Mouse (Mus musculus) testis, adult 2 months (tissue): ENCODE data around the gene Zbtb39. TPM values are rescaled to one million over a fixed set of nuclear protein-coding genes. Genes with fewer than 3 reads are reported as not detected.
"Not testable (repeated sequence)": the region's sequence is repeated elsewhere in the genome, so short reads cannot be mapped to it uniquely, and the experiment has no call there.

ENCODE experiments used
- H3K27ac ChIP-seq: fragments of 200-500 bp; 2 replicates; pipeline ENCODE4 v1.5.1; 2012; ENCODE audit warnings: low read depth, low read length; ENCODE audit not compliant: control insufficient read depth, insufficient read depth
- H3K27me3 ChIP-seq: fragments of 200-500 bp; 2 replicates; pipeline ENCODE4 v1.6.1; 2012; ENCODE audit warnings: mild to moderate bottlenecking, low read length, moderate library complexity; ENCODE audit not compliant: control insufficient read depth, insufficient read depth
- H3K36me3 ChIP-seq: fragments of 200-500 bp; 2 replicates; pipeline ENCODE4 v1.6.1; 2012; ENCODE audit warnings: mild to moderate bottlenecking, low read length; ENCODE audit not compliant: control insufficient read depth, insufficient read depth
- H3K4me1 ChIP-seq: fragments of 200-500 bp; 2 replicates; pipeline ENCODE4 v1.6.1; 2012; ENCODE audit warnings: low read length; ENCODE audit not compliant: control insufficient read depth, insufficient read depth
- H3K4me3 ChIP-seq: fragments of 200-500 bp; 2 replicates; pipeline ENCODE4 v1.5.1; 2012; ENCODE audit warnings: low read depth, mild to moderate bottlenecking, low read length, moderate library complexity, mixed read lengths; ENCODE audit not compliant: control insufficient read depth
- CTCF ChIP-seq: fragments of 200-500 bp; IDR thresholded peaks from 2 replicates; pipeline ENCODE4 v1.5.1; 2012; ENCODE audit warnings: low read depth, mild to moderate bottlenecking, inconsistent platforms, low read length, moderate library complexity; ENCODE audit not compliant: control insufficient read depth, insufficient read depth, insufficient replicate concordance
- POLR2A ChIP-seq: fragments of 200-500 bp; IDR thresholded peaks from 2 replicates; pipeline ENCODE4 v1.6.1; 2012; ENCODE audit warnings: low read depth, mild to moderate bottlenecking, inconsistent platforms, low read length, moderate library complexity; ENCODE audit not compliant: control insufficient read depth
- polyA plus RNA-seq: library from polyadenylated mRNA; depleted of rRNA; stranded (reverse); fragments of >200 nt; gene quantifications from 2 replicates; pipeline ENCODE4 v1.2.3, GENCODE M21; 2012

Zbtb39 gene
- polyA plus RNA-seq, 1 experiment, result 4.4 TPM

DNA sequence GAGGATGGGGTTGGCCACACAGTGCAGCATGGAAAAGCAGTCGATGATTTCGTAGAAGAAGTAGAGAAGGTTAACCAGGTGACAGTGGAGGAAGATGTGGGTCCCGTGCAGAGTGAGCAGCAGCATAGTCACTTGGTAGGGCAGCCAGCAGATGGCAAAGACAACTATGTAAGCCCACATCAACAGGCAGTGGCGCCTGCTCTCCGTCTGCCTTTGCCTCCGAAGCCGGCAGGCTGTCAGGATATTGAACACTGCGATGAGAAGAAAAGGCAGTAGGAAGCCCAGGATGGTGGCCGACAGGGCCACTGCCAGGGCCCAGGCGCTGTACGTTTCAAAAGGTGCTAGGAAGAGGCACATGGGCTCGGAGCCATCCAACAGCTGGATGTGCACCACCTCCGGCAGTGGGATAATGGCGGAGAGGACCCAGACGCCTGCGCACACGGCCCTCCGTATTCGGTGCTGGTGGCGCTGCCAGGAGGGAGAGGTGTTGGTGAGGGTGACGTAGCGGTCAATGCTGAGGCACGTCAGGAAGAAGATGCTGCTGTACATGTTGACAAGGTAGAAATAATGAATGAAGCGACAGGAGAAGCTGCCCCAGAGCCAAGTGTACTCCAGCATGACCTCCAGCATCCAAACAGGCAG is 10.9 kb downstream of the Zbtb39 start:
- Histone ChIP-seq H3K27ac (peak overlapping the region; percentile 12), H3K4me1 (peaks cover 14% of the 10 kb centered on the region), H3K36me3 (no peaks in the 10 kb centered on the region), H3K4me3 (peak overlapping the region; percentile 22), H3K27me3 (no peaks in the 10 kb centered on the region)
- TF ChIP-seq POLR2A, result no peak
- TF ChIP-seq CTCF, result no peak

DNA sequence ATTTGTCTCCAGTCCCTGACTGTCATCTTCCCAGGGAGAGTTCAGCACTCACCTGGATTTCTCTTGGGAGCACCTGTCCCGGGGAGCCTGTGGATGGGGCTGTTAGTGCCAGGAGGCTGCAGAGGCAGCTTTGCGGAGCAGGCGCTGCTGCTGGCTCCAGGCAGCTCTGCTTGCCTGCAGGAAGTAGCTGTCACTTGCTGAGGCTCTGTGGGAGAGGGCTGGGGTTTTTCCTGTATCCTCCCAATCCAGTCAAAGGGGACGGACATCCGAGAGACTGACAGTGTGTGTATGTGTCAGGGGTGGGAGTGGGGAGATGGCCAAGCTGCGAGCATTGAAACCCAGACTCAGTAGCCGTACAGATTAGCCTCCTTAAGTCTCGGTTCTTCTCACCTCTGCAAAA is 12.2 kb downstream of the Zbtb39 start, which contains the start of gene Gpr182:
Gpr182 (minus strand) TSS at position 185 of the 400 bp plus-strand sequence.
- Histone ChIP-seq H3K36me3 (no peaks in the 10 kb centered on the region), H3K27ac (no peak within 1 kb of the TSS), H3K4me1 (peaks cover 22% of the 10 kb centered on the region), H3K4me3 (peak within 1 kb of the TSS; percentile 2; the same call in 1 of the 2 replicates), H3K27me3 (no peaks in the 10 kb centered on the region)
- TF ChIP-seq POLR2A, result no peak
- no peak for TF ChIP-seq CTCF

DNA sequence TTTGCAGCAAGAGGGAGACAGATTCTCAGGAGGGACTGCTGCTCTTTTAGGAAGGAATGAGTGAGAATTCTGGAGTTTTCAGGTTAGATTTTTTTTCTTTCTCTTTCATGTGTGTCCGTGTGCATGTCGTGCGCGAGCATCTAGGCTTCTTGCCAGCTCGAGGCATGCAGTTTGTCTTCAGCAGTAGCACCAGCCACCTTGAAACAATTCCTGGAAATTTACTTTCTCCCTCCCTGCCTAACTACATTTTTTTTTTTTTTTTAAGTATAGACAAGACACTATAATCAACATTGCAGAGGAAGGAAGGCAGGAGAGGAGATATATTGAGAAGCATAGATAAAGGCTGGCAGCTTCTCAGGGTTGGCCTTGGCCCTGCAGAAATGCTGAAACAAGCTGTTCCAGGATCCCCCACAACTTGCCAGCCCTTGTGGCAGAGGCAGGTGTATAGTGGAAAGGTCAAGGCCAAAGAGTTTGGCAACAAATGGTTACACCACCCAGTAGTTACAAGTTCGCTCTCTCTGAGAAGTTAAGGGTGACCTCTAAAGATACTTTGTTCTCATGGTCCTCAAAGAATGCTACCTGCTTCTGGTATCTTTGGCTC is 15.3 kb downstream of the Zbtb39 start:
- Histone ChIP-seq H3K4me1 (peaks cover 21% of the 10 kb centered on the region), H3K27ac (peak overlapping the region; percentile 71), H3K36me3 (no peaks in the 10 kb centered on the region), H3K4me3 (no peak overlapping the region), H3K27me3 (no peaks in the 10 kb centered on the region)
- TF ChIP-seq POLR2A, result no peak
- TF ChIP-seq CTCF, result no peak

DNA sequence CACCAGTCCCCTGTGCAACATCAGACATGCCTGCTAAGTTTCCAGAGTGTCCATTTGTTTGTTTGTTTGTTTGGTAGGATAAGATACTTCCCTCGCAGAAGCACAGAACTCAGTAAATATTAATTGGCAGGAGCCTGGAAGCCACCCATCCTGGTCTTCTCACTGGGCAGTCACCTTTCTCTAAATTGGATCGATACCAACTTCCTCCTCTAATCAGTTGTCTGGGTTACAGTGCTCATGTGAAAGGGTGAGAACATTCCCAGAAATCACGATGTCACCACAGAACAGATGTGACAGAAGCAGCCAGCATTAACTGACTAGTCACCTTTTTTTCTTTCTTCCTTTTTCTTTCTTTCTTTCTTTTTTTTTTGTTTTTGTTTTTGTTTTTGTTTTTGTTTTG is 15.9 kb downstream of the Zbtb39 start:
- H3K4me3 ChIP-seq, result no peak overlapping the region
- H3K4me1 ChIP-seq, result peaks cover 16% of the 10 kb centered on the region
- no peaks in the 10 kb centered on the region for H3K27me3 ChIP-seq
- TF ChIP-seq POLR2A (no peak), CTCF (no peak)
- peak overlapping the region; percentile 71 for H3K27ac ChIP-seq
- no peaks in the 10 kb centered on the region for H3K36me3 ChIP-seq

DNA sequence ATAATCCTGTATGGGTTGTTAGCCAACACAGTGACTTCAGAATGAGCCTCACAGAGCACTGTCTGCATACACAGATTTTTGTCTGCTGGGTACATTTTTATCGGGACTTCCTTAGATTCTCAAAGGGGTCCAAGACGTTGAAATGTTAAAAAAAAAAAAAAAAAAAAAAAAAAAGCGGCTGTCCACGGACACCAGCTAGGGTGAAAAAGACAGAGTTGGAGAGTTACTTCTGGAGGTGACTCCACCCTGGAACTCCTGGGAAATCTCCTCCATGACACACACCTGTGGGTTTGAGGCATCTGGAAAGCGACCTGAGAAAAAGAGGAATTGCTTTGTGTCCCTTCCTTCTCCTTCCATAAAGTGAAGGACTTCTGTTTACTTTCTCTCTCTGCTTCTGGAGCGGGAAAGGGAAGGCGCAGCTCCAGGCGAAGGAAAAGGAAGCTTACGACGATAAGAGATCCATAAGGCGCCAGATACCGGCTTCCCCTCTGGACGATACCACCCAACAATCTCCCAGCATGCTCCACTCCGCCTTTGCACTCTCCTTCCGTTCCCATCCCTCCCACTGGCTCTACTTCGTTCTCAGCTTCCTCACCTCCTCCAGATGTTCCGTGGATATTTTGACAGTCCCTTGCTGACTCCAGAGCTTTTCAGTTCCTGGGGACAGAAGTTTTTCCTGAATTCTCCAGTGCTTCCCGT is 16.6 kb downstream of the Zbtb39 start:
- H3K4me1 ChIP-seq, result peaks cover 9% of the 10 kb centered on the region
- peak overlapping the region; percentile 2; the same call in 1 of the 2 replicates for H3K27ac ChIP-seq
- H3K36me3 ChIP-seq, result no peaks in the 10 kb centered on the region
- H3K27me3 ChIP-seq, result no peaks in the 10 kb centered on the region
- H3K4me3 ChIP-seq, result peak overlapping the region; percentile 10
- TF ChIP-seq POLR2A (0 out of 2 replicates have a peak, but pooled peaks have one; percentile 15), CTCF (no peak)

DNA sequence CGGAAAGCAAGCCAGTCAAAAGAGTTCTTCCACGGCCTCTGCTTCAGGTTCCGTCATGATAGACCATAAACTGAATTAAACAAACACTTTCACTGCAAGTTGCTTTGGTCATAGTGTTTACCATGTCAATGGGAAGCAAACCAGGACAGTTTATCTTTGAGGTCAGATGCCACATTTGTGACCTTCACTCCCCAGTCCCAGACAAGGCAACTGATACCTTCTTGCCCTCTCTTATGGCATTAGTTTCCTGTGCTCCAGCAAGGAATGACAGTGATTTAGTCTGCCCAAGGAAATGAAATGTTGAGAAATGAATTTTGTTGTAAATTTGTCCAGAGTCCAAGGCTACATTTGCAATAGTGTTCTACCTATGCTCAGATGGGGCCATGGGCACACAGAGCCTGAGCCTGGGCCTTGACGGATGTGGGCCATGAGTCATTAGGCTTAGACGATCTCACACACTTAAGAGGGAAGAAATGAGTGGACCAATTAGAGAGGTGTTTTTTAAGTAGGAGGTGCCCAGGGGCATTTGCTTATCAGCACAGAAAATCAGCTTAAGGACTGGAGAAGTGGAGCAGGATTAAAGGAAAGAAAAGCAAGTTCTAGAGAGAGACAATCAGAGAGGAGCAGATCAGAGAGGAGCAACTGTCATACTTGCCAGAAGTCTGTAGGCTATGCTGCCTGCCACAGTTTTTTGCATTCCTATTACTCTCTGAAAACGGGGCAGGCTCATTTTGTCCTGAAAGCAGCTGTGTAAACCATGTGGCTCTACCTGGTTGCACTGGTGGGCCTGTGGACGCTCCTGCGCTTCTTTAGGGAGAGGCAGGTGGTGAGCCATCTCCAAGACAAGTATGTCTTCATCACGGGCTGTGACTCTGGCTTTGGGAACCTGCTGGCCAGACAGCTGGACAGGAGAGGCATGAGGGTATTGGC is 20.1 kb downstream of the Zbtb39 start, which contains the start of the genes Rdh1 and Rdh16f1:
Rdh1 (plus strand) TSS at position 541 of the 930 bp plus-strand sequence.
Rdh16f1 (plus strand) TSS at position 607 of the 930 bp plus-strand sequence.
- TF ChIP-seq POLR2A (no peak), CTCF (no peak)
- H3K4me1 ChIP-seq, result peaks cover 8% of the 10 kb centered on the region
- no peaks in the 10 kb centered on the region for H3K27me3 ChIP-seq
- H3K36me3 ChIP-seq, result no peaks in the 10 kb centered on the region
- no peak within 1 kb of the TSS for H3K27ac ChIP-seq
- no peak within 1 kb of the TSS for H3K4me3 ChIP-seq

DNA sequence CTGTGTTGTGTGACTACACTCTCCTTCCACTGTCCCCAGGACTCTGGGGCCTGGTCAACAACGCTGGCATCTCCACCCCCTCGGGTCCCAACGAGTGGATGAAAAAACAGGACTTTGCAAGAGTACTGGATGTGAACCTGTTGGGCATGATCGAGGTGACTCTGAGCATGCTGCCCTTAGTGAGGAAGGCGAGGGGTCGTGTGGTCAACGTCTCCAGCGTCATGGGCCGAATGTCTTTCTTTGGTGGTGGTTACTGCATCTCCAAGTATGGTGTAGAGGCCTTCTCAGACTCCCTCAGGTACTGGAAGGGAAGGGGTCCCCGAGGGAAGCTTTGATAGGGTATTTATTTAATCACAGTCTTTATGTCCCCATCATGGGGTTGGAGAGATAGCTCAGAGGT is 23.6 kb downstream of the Zbtb39 start:
- H3K4me1 ChIP-seq, H3K27me3 ChIP-seq, H3K36me3 ChIP-seq, H3K4me3 ChIP-seq, H3K27ac ChIP-seq: not testable (repeated sequence)
